Mouse (Mus musculus) myocyte (in vitro differentiated cells): ENCODE data around the gene Mocs2. TPM values are rescaled to one million over a fixed set of nuclear protein-coding genes. Genes with fewer than 3 reads are reported as not detected.

Source experiments
- H3K27me3 ChIP-seq: one replicate; pipeline ENCODE4 v1.6.1; 2011; ENCODE audit not compliant: control insufficient read depth, insufficient read depth, insufficient read length
- H3K36me3 ChIP-seq: one replicate; pipeline ENCODE4 v1.6.1; 2011; ENCODE audit not compliant: control insufficient read depth, insufficient read depth
- H3K4me2 ChIP-seq: one replicate; pipeline ENCODE4 v1.6.1; 2011; ENCODE audit warnings: low read depth, control low read depth
- H3K4me3 ChIP-seq: one replicate; pipeline ENCODE4 v1.5.1; 2011; ENCODE audit warnings: mild to moderate bottlenecking, control low read depth, moderate library complexity
- H3K79me2 ChIP-seq: one replicate; pipeline ENCODE4 v1.6.1; 2011; ENCODE audit not compliant: control insufficient read depth, insufficient read depth
- H3ac ChIP-seq: one replicate; pipeline ENCODE4 v1.6.1; 2011; ENCODE audit not compliant: control insufficient read depth, insufficient read length
- CEBPB ChIP-seq: IDR thresholded peaks from 2 replicates; pipeline ENCODE4 v1.6.1; 2011; ENCODE audit warnings: mild to moderate bottlenecking, moderate library complexity; ENCODE audit not compliant: poor library complexity, insufficient read depth, severe bottlenecking
- E2F4 ChIP-seq: IDR thresholded peaks from one replicate; pipeline ENCODE4 v1.6.1; 2011; ENCODE audit warnings: mild to moderate bottlenecking, control low read depth, moderate library complexity; ENCODE audit not compliant: insufficient read depth
- MAX ChIP-seq: IDR thresholded peaks from one replicate; pipeline ENCODE4 v1.6.1; 2011; ENCODE audit warnings: low read depth, mild to moderate bottlenecking, control low read depth
- MYOD1 ChIP-seq, 3 experiments: IDR thresholded peaks; one replicate each; pipeline ENCODE4 v1.6.1; 2011; ENCODE audit warnings: control low read depth in 2 of 3, low read depth in 2 of 3, mild to moderate bottlenecking in 2 of 3, moderate library complexity in 1 of 3; ENCODE audit not compliant: insufficient read length in 2 of 3, control insufficient read depth in 1 of 3
- MYOG ChIP-seq, 3 experiments: IDR thresholded peaks; one replicate each; pipeline ENCODE4 v1.6.1; 2011; ENCODE audit warnings: control low read depth in 2 of 3, low read depth in 2 of 3, mild to moderate bottlenecking in 2 of 3; ENCODE audit not compliant: insufficient read length in 2 of 3, control insufficient read depth in 1 of 3, insufficient read depth in 1 of 3
- POLR2A ChIP-seq: IDR thresholded peaks from one replicate; pipeline ENCODE4 v1.6.1; 2011; ENCODE audit warnings: low read depth, mild to moderate bottlenecking, control low read depth, moderate library complexity; ENCODE audit not compliant: insufficient read length
- POLR2AphosphoS2 ChIP-seq: IDR thresholded peaks from one replicate; pipeline ENCODE4 v1.6.1; 2011; ENCODE audit warnings: low read depth, control low read depth; ENCODE audit not compliant: insufficient read length
- REST ChIP-seq: IDR thresholded peaks from one replicate; pipeline ENCODE4 v1.6.1; 2011; ENCODE audit warnings: mild to moderate bottlenecking, control low read depth, moderate library complexity; ENCODE audit not compliant: insufficient read depth, insufficient read length
- SRF ChIP-seq: IDR thresholded peaks from one replicate; pipeline ENCODE4 v1.6.1; 2011; ENCODE audit warnings: low read depth; ENCODE audit not compliant: control insufficient read depth, insufficient read length
- TCF12 ChIP-seq: IDR thresholded peaks from one replicate; pipeline ENCODE4 v1.6.1; 2011; ENCODE audit warnings: mild to moderate bottlenecking, control low read depth; ENCODE audit not compliant: poor library complexity, insufficient read depth, severe bottlenecking
- TCF3 ChIP-seq: IDR thresholded peaks from one replicate; pipeline ENCODE4 v1.6.1; 2011; ENCODE audit warnings: low read depth, control low read depth; ENCODE audit not compliant: insufficient read length
- USF1 ChIP-seq: IDR thresholded peaks from one replicate; pipeline ENCODE4 v1.6.1; 2011; ENCODE audit warnings: low read depth, mild to moderate bottlenecking, control low read depth, moderate library complexity
- polyA plus RNA-seq: library from polyadenylated mRNA; unstranded; fragments of >200 nt; fragmentation: generic; extraction: Trizol; gene quantifications from one replicate; pipeline ENCODE4 v1.2.1, GENCODE M21; 2012; ENCODE audit warnings: missing spikeins

The Mocs2 gene
- polyA plus RNA-seq, 1 experiment: 30.4 TPM

- Histone ChIP-seq H3ac (no peak overlapping the region), H3K79me2 (no peaks in the 10 kb centered on the region), H3K4me2 (no peak overlapping the region), H3K27me3 (no peaks in the 10 kb centered on the region), H3K36me3 (no peaks in the 10 kb centered on the region), H3K4me3 (no peak overlapping the region)
- TF ChIP-seq TCF12: no peak
- TF ChIP-seq MAX: no peak
Measured at GRCm38 (mm10) chr13:114857525-114857924, 39.5 kb downstream of the Mocs2 start.

- no peak overlapping the region for H3ac ChIP-seq
- no peaks in the 10 kb centered on the region for H3K79me2 ChIP-seq
- TF ChIP-seq REST (no peak), E2F4 (no peak), POLR2AphosphoS2 (no peak), TCF3 (no peak), TCF12 (no peak), CEBPB (no peak), MYOG (IDR thresholded peaks at IDR 0.05; ENCODE audit: control insufficient read depth in 1 of 3, insufficient read depth in 1 of 3, insufficient read length in 2 of 3, low read depth in 2 of 3) (no peak), MYOD1 (IDR thresholded peaks at IDR 0.05; ENCODE audit: control insufficient read depth in 1 of 3, insufficient read length in 2 of 3, low read depth in 2 of 3) (no peak), MAX (no peak), SRF (no peak), USF1 (no peak), POLR2A (no peak)
- H3K4me3 ChIP-seq: no peak overlapping the region
- no peaks in the 10 kb centered on the region for H3K27me3 ChIP-seq
- no peak overlapping the region for H3K4me2 ChIP-seq
- no peaks in the 10 kb centered on the region for H3K36me3 ChIP-seq
Measured at GRCm38 (mm10) chr13:114874738-114875137, 56.7 kb downstream of the Mocs2 start.

- no peaks in the 10 kb centered on the region for H3K36me3 ChIP-seq
- no peak overlapping the region for H3K4me2 ChIP-seq
- H3K27me3 ChIP-seq: no peaks in the 10 kb centered on the region
- TF ChIP-seq TCF3 (no peak), MAX (no peak), E2F4 (no peak), MYOD1 (IDR thresholded peaks at IDR 0.05; ENCODE audit: control insufficient read depth in 1 of 3, insufficient read length in 2 of 3, low read depth in 2 of 3) (no peak), MYOG (IDR thresholded peaks at IDR 0.05; ENCODE audit: control insufficient read depth in 1 of 3, insufficient read depth in 1 of 3, insufficient read length in 2 of 3, low read depth in 2 of 3) (no peak), POLR2A (no peak), POLR2AphosphoS2 (no peak), USF1 (no peak), SRF (no peak), TCF12 (no peak)
- no peak overlapping the region for H3ac ChIP-seq
- no peak overlapping the region for H3K4me3 ChIP-seq
- H3K79me2 ChIP-seq: no peaks in the 10 kb centered on the region
Measured at GRCm38 (mm10) chr13:114876005-114876520, 58.0 kb downstream of the Mocs2 start.

GRCm38 (mm10) chr13:114878667-114879066 lies 60.6 kb downstream of the Mocs2 start:
- no peaks in the 10 kb centered on the region for H3K79me2 ChIP-seq
- H3K4me3 ChIP-seq: no peak overlapping the region
- no peaks in the 10 kb centered on the region for H3K27me3 ChIP-seq
- no peak overlapping the region for H3ac ChIP-seq
- no peak overlapping the region for H3K4me2 ChIP-seq
- no peaks in the 10 kb centered on the region for H3K36me3 ChIP-seq
- no peak for TF ChIP-seq SRF
- TF ChIP-seq POLR2A: no peak
- TF ChIP-seq REST: no peak
- no peak for TF ChIP-seq TCF3
- TF ChIP-seq CEBPB: no peak
- TF ChIP-seq MYOG (IDR thresholded peaks at IDR 0.05; ENCODE audit: control insufficient read depth in 1 of 3, insufficient read depth in 1 of 3, insufficient read length in 2 of 3, low read depth in 2 of 3): no peak
- no peak for TF ChIP-seq MYOD1 (IDR thresholded peaks at IDR 0.05; ENCODE audit: control insufficient read depth in 1 of 3, insufficient read length in 2 of 3, low read depth in 2 of 3)
- TF ChIP-seq MAX: no peak
- TF ChIP-seq E2F4: no peak
- TF ChIP-seq POLR2AphosphoS2: no peak
- TF ChIP-seq USF1: no peak
- no peak for TF ChIP-seq TCF12

Other genes starting within 250 kb of the Mocs2 start
- 0.01 TPM for gene Itga2, start 113.9 kb downstream of the Mocs2 start, polyA plus RNA-seq